Mouse (Mus musculus) liver, embryonic 13.5 days (tissue): Measurements from ENCODE around the gene Gabpb2. TPM values are rescaled to one million over a fixed set of nuclear protein-coding genes. Genes with fewer than 3 reads are reported as not detected.
"Not testable (repeated sequence)": the region's sequence is repeated elsewhere in the genome, so short reads cannot be mapped to it uniquely, and the experiment has no call there.

Experiments used
- ATAC-seq: fragments of 200-750 bp; cut with Nextera tagmentation; 2 replicates; pipeline ENCODE4 v1.8.0; 2017; ENCODE audit warnings: low read depth, mild to moderate bottlenecking, moderate number of reproducible peaks, moderate library complexity
- DNase-seq: peaks from one replicate; pipeline ENCODE4 v3.0.0; 2022
- H3K27ac ChIP-seq: fragments of 300-500 bp; sonication (generic); 2 replicates; pipeline ENCODE4 v1.5.1; 2015; ENCODE audit warnings: moderate library complexity, mild to moderate bottlenecking, inconsistent platforms
- H3K27me3 ChIP-seq: fragments of 300-500 bp; sonication (generic); 2 replicates; pipeline ENCODE4 v1.6.1; 2015; ENCODE audit warnings: mild to moderate bottlenecking, inconsistent platforms
- H3K36me3 ChIP-seq: fragments of 300-500 bp; sonication (generic); 2 replicates; pipeline ENCODE4 v1.6.1; 2015; ENCODE audit warnings: mild to moderate bottlenecking, inconsistent platforms
- H3K4me1 ChIP-seq: fragments of 300-500 bp; sonication (generic); replicated peaks from 2 replicates; pipeline ENCODE4 v1.6.1; 2015; ENCODE audit warnings: inconsistent platforms
- H3K4me2 ChIP-seq: fragments of 300-500 bp; sonication (generic); 2 replicates; pipeline ENCODE4 v1.6.1; 2015; ENCODE audit warnings: inconsistent platforms, mild to moderate bottlenecking, moderate library complexity
- H3K4me3 ChIP-seq: fragments of 300-500 bp; sonication (generic); replicated peaks from 2 replicates; pipeline ENCODE4 v1.5.1; 2015; ENCODE audit warnings: mild to moderate bottlenecking, inconsistent platforms
- H3K9ac ChIP-seq: fragments of 300-500 bp; sonication (generic); 2 replicates; pipeline ENCODE4 v1.6.1; 2015; ENCODE audit warnings: mild to moderate bottlenecking, inconsistent platforms
- H3K9me3 ChIP-seq: fragments of 300-500 bp; sonication (generic); replicated peaks from 2 replicates; pipeline ENCODE4 v1.6.1; 2016; ENCODE audit warnings: inconsistent platforms
- WGBS: fragments of 180-500 bp; shearing (Covaris S2); methylation state at CpG from one replicate; pipeline ENCODE4 v1.1.7; 2015; ENCODE audit not compliant: insufficient replicate concordance; 5-methylcytosine and 5-hydroxymethylcytosine counted together
- microRNA-seq: library from miRNA; unstranded; fragments of <30 nt; microRNA quantifications from one replicate; pipeline ENCODE4, GENCODE M21; 2016
- polyA plus RNA-seq: library from polyadenylated mRNA; unstranded; fragments of >200 nt; fragmentation: Nextera tagmentation; extraction: Ambion mirVana; gene quantifications from 2 replicates; pipeline ENCODE4 v1.2.1, GENCODE M21; 2015

Gene Gabpb2
- polyA plus RNA-seq, 1 experiment from 2014 or later = 6.9 TPM

- 81% methylated on average over 2 of the region's 2 CpGs for WGBS
- H3K27ac ChIP-seq, ATAC-seq, H3K9ac ChIP-seq, DNase-seq, H3K4me2 ChIP-seq, H3K27me3 ChIP-seq, H3K9me3 ChIP-seq: not testable (repeated sequence)
- H3K36me3 ChIP-seq = peaks cover 19% of the 10 kb centered on the region
- H3K4me1 ChIP-seq = peaks cover 30% of the 10 kb centered on the region
- peak overlapping the region; percentile 81 for H3K4me3 ChIP-seq
Observed at GRCm38 (mm10) chr3:95132389-95132788, 85.3 kb downstream of the Gabpb2 start.

Small RNA genes lying within 50 kb of the gene (microRNA-seq; reads per million reads assigned to microRNA genes)
- gene Mir8099-1 = not detected

Other genes starting within 250 kb of the Gabpb2 start
- 11.6 and 12.4 TPM in 2 replicates for gene Pi4kb, start 243.2 kb downstream of the Gabpb2 start, polyA plus RNA-seq
- 5.8 and 8.2 TPM in 2 replicates for gene Zfp687, start 202.5 kb downstream of the Gabpb2 start, polyA plus RNA-seq
- 202 and 204 TPM in 2 replicates for gene Psmd4, start 175.3 kb downstream of the Gabpb2 start, polyA plus RNA-seq
- 9.6 and 10.3 TPM in 2 replicates for gene Pip5k1a, start 111.0 kb downstream of the Gabpb2 start, polyA plus RNA-seq
- gene Vps72, start 106.9 kb downstream of the Gabpb2 start, polyA plus RNA-seq = 39.2 and 43.3 TPM in 2 replicates
- gene Tmod4, start 93.4 kb downstream of the Gabpb2 start, polyA plus RNA-seq = 0.17 and 0.67 TPM in 2 replicates
- gene Scnm1, start 83.9 kb downstream of the Gabpb2 start, polyA plus RNA-seq = 33.4 and 33.5 TPM in 2 replicates
- gene Lysmd1, start 83.8 kb downstream of the Gabpb2 start, polyA plus RNA-seq = 7.3 and 7.5 TPM in 2 replicates
- 5.7 and 6.0 TPM in 2 replicates for gene Tnfaip8l2, start 75.6 kb downstream of the Gabpb2 start, polyA plus RNA-seq
- gene Sema6c, start 57.5 kb downstream of the Gabpb2 start, polyA plus RNA-seq = 0.35 and 0.36 TPM in 2 replicates
- 43.9 and 50.1 TPM in 2 replicates for gene Cdc42se1, start 10.8 kb upstream of the Gabpb2 start, polyA plus RNA-seq
- gene Mllt11, start 14.3 kb upstream of the Gabpb2 start, polyA plus RNA-seq = 2.8 and 3.5 TPM in 2 replicates
- 0.16 and 0.21 TPM in 2 replicates for gene Gm128, start 23.7 kb upstream of the Gabpb2 start, polyA plus RNA-seq
- not detected in 2 replicates for gene Bnipl, start 33.3 kb upstream of the Gabpb2 start, polyA plus RNA-seq
- 17.0 and 18.6 TPM in 2 replicates for gene Mindy1, start 63.4 kb upstream of the Gabpb2 start, polyA plus RNA-seq
- 8.6 and 11.0 TPM in 2 replicates for gene Prune1, start 64.2 kb upstream of the Gabpb2 start, polyA plus RNA-seq
- 3.0 and 3.1 TPM in 2 replicates for gene Anxa9, start 89.3 kb upstream of the Gabpb2 start, polyA plus RNA-seq
- gene Cers2, start 96.9 kb upstream of the Gabpb2 start, polyA plus RNA-seq = 113 and 125 TPM in 2 replicates
- gene Setdb1, start 139.3 kb upstream of the Gabpb2 start, polyA plus RNA-seq = 15.9 and 20.0 TPM in 2 replicates
- not detected in 2 replicates for gene 4930558C23Rik, start 184.9 kb upstream of the Gabpb2 start, polyA plus RNA-seq
- 16.0 and 20.3 TPM in 2 replicates for gene Arnt, start 216.5 kb upstream of the Gabpb2 start, polyA plus RNA-seq